Mouse (Mus musculus): ENCODE measurements around the gene Morn4. TPM values are rescaled to one million over a fixed set of nuclear protein-coding genes. Genes with fewer than 3 reads are reported as not detected.
A peak's percentile ranks its signal among the peaks of the same experiment; 100 is the strongest.

The Morn4 gene
- polyA plus RNA-seq, 1 experiment from 2014 or later: 49.0 TPM

DNA sequence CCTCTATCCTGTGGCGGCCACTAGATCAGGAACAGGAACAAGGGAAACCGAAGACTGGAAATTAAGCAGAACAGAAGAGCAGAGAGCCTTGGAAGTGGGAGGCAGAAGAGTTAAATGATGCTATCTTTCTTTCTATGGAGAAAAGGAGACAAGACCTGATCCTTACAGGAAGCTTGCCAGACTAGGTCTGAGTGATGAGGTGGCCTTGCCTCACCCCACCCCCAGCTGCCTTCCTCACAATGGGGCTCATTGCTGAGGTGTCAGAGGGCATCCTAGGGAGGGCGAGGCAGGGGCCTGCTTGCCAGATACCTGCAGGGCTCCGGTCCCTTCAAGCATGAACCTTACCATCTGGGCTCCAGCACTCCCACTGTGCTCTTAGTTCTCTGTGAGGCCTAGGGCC is 34.2 kb downstream of the Morn4 start, which contains the start of gene 4933411K16Rik:
Gene 4933411K16Rik (plus strand): TSS at position 301 of the 400 bp plus-strand sequence.
- WGBS: 77% methylated on average over 4 of the region's 4 CpGs
- Histone ChIP-seq H3K4me3 (no peak within 1 kb of the TSS), H3K9me3 (replicated peaks) (no peaks in the 10 kb centered on the region), H3K27me3 (ENCODE audit: low read depth, poor library complexity, severe bottlenecking) (no peaks in the 10 kb centered on the region), H3K27ac (no peak within 1 kb of the TSS), H3K36me3 (no peaks in the 10 kb centered on the region), H3K4me1 (peaks cover 9% of the 10 kb centered on the region; the same call in 1 of the 2 replicates)
- no peak for DNase-seq (ENCODE audit: low spot score)

DNA sequence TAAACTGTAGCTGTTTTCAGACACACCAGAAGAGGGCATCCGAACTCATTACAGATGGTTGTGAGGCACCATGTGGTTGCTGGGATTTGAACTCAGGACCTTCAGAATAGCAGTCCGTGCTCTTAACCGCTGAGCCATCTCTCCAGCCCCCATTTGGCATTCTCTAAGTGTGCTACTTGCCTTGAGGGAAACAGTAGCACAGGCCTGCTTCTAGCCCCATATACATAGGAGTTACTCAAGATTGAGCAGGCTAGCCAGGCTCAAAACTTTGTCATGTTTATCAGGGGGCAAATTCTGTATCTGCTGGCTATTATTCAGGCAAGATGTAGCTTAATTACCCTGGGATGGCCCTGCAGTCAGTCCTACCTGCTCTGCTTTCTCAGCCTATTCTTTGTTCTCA is 34.8 kb downstream of the Morn4 start:
- peaks cover 9% of the 10 kb centered on the region; the same call in 1 of the 2 replicates for H3K4me1 ChIP-seq
- peaks cover under 1% of the 10 kb centered on the region; the same call in 1 of the 2 replicates for H3K27me3 ChIP-seq (ENCODE audit: low read depth, poor library complexity, severe bottlenecking)
- 83% methylated on average over 3 of the region's 3 CpGs for WGBS
- DNase-seq (ENCODE audit: low spot score): no peak
- no peaks in the 10 kb centered on the region for H3K9me3 ChIP-seq (replicated peaks)
- no peak overlapping the region for H3K4me3 ChIP-seq
- H3K36me3 ChIP-seq: no peaks in the 10 kb centered on the region
- no peak overlapping the region for H3K27ac ChIP-seq

DNA sequence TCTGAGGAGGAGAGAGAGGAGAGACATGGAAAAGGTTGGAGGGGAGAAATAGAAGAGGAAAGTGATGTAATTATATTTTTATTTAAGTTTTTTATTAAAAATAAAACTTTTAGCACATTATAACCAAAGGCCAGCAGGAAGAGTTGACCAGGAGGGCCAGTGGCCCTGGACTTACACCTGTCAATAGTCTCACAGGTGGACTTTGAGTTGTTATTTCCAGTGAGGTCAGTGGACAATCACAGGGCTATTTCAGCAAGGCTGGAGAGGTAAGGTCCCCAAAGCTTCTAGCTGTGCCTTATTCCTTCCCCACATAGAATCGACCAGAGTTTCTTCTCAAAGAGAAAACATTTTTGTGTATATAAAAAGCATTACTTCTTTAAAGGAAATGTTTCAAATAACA is 35.9 kb downstream of the Morn4 start:
- H3K36me3 ChIP-seq: no peaks in the 10 kb centered on the region
- 89% methylated on average over 1 of the region's 1 CpGs for WGBS
- no peak overlapping the region for H3K27ac ChIP-seq
- H3K4me1 ChIP-seq: peaks cover 18% of the 10 kb centered on the region
- peaks cover 4% of the 10 kb centered on the region; the same call in 1 of the 2 replicates for H3K27me3 ChIP-seq (ENCODE audit: low read depth, poor library complexity, severe bottlenecking)
- no peak for DNase-seq (ENCODE audit: low spot score)
- no peaks in the 10 kb centered on the region for H3K9me3 ChIP-seq (replicated peaks)
- H3K4me3 ChIP-seq: no peak overlapping the region

DNA sequence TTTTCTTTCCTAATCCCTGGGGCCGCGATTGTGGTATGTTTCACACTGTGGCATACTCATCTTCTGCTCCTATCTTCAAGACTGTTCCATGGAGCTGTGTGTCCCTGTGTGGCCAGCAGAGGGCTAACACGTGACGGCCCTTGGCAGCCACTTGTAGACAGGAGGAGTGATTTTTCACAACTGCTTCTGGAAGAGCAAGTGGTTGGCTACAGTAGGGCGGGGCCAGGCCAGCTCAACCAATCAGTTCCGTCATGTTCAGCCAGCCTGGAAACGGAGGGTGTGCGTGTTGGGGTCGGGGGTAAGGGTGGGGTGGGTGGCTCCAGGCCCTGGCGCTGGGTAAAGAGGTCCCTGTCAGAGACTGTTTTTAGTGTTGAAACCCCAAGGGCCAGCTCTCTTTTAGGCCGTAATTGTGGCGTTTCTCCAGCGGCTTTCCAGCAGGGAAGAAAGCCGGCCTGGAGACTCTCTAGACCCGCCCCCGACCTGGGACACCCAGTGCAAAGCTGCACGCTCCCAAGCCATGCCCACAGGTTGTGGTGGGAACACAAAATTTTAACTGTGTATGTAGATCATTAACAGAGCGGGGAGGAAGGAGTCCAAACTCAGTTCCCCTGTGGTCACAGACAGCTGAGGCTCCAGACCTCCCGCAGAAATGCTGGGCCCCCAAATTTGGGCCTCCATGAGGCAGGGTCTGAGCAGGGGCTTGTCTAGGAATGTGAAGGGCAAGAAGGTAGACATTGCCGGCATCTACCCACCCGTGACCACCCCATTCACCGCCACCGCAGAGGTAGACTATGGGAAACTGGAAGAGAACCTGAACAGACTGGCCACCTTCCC is 40.7 kb downstream of the Morn4 start, which contains the start of gene Hoga1:
Gene Hoga1 (plus strand): TSS at position 342 of the 834 bp plus-strand sequence.
- Histone ChIP-seq H3K27me3 (ENCODE audit: low read depth, poor library complexity, severe bottlenecking) (peaks cover 14% of the 10 kb centered on the region), H3K9me3 (replicated peaks) (no peaks in the 10 kb centered on the region), H3K4me3 (peak within 1 kb of the TSS; percentile 49), H3K27ac (peak within 1 kb of the TSS; percentile 77), H3K36me3 (no peaks in the 10 kb centered on the region), H3K4me1 (peaks cover 10% of the 10 kb centered on the region)
- DNase-seq (ENCODE audit: low spot score): peak; percentile 84
- WGBS: 26% methylated on average over 23 of the region's 23 CpGs

DNA sequence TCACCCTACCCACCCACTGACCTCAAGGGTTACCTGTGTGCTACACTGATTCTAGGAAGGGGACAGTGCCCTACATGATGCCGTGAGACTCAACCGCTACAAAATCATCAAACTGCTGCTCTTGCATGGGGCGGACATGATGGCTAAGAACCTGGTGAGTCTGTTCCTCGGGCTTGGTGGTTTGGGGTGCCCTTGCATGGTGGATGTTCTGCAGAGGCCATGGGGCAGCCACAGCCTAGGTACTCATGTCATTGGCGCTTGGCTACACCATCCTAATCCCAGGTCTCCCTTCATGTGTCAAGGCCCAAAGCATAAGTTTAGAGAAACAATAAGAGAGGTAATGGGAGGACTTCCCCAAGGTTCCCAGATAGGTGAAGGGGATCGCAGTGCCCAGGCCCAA is 42.2 kb downstream of the Morn4 start:
- Histone ChIP-seq H3K27me3 (ENCODE audit: low read depth, poor library complexity, severe bottlenecking) (peaks cover 24% of the 10 kb centered on the region), H3K36me3 (no peaks in the 10 kb centered on the region), H3K4me1 (peaks cover 10% of the 10 kb centered on the region), H3K9me3 (replicated peaks) (no peaks in the 10 kb centered on the region), H3K27ac (no peak overlapping the region), H3K4me3 (no peak overlapping the region)
- 95% methylated on average over 6 of the region's 6 CpGs for WGBS
- no peak for DNase-seq (ENCODE audit: low spot score)

DNA sequence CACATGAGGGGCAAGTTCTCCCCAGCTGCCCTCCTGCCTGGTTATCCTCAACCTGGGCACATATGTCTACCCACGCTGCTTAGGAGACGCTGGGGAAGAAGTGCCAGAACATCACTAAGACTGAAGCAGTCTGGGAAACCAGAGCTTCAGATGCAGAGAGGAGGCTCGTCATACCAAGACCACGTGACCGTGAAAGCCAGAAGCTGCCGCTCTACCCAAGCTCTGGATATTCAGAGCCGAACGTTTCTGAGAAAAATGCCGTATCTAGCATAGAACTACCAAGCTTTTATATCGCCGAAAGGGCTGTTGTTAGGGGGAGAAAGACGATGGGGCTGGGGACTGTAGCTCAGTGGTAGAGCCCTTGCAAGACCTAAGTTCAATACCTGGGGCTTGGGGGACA is 47.8 kb downstream of the Morn4 start:
- peaks cover 9% of the 10 kb centered on the region for H3K36me3 ChIP-seq
- H3K4me3 ChIP-seq: no peak overlapping the region
- no peak overlapping the region for H3K27ac ChIP-seq
- no peak for DNase-seq (ENCODE audit: low spot score)
- whole genome bisulfite sequencing: 89% methylated on average over 12 of the region's 12 CpGs
- H3K4me1 ChIP-seq: peaks cover 25% of the 10 kb centered on the region
- H3K9me3 ChIP-seq (replicated peaks): no peaks in the 10 kb centered on the region
- peaks cover 24% of the 10 kb centered on the region for H3K27me3 ChIP-seq (ENCODE audit: low read depth, poor library complexity, severe bottlenecking)

DNA sequence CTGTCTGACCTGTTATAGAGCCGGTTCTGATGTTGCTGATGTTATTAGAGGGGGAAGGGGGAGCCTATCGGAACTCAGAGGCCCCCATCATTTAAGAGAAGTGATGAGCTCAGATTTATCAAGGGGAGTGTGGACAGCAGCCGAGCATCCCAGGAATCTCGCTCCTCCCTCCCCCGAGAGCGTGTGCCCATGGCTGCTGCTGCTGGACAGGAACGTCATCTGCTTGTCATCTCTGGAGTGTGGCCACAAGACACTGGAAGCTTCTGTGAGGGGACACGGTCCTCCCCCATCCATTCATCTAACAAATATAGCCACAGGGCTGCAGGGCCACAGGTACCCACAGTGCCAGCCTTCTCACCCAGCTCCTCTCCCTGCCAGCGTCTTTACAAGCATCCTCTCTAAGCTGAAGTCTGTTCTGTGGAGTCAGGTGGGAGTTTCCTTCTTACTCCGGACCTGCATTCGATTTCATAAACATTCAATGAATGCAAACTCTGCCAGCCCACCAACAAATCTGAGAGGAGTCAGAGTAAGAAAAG is 48.9 kb downstream of the Morn4 start:
- 80% methylated on average over 11 of the region's 11 CpGs for WGBS
- no peaks in the 10 kb centered on the region for H3K9me3 ChIP-seq (replicated peaks)
- H3K27me3 ChIP-seq (ENCODE audit: low read depth, poor library complexity, severe bottlenecking): peaks cover 24% of the 10 kb centered on the region
- H3K27ac ChIP-seq: no peak overlapping the region
- no peak overlapping the region for H3K4me3 ChIP-seq
- peaks cover 26% of the 10 kb centered on the region for H3K4me1 ChIP-seq
- H3K36me3 ChIP-seq: peaks cover 9% of the 10 kb centered on the region
- DNase-seq (ENCODE audit: low spot score): no peak

DNA sequence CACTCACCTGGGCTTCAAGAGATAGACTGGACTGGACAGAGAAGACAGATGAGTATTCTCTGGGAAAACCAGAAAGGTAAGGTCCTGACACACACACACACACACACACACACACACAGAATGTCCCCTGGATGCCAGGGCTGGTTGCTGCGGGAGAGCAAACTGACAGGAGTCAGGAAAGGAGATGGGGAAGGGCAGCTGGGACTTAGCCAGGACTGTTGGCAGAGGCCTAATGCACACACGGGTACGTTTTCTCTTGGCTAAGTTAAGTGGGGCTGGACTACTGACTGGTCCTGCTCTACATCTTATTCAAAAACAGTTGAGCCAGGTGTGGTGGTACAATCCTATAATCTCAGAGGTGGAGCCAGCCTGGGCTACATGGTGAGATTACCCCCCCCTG is 49.8 kb downstream of the Morn4 start:
- H3K4me3 ChIP-seq: no peak overlapping the region
- peaks cover 19% of the 10 kb centered on the region for H3K27me3 ChIP-seq (ENCODE audit: low read depth, poor library complexity, severe bottlenecking)
- no peak overlapping the region for H3K27ac ChIP-seq
- H3K36me3 ChIP-seq: peaks cover 9% of the 10 kb centered on the region
- H3K4me1 ChIP-seq: peaks cover 26% of the 10 kb centered on the region
- H3K9me3 ChIP-seq (replicated peaks): no peaks in the 10 kb centered on the region
- DNase-seq (ENCODE audit: low spot score): no peak
- WGBS: 81% methylated on average over 3 of the region's 3 CpGs

DNA sequence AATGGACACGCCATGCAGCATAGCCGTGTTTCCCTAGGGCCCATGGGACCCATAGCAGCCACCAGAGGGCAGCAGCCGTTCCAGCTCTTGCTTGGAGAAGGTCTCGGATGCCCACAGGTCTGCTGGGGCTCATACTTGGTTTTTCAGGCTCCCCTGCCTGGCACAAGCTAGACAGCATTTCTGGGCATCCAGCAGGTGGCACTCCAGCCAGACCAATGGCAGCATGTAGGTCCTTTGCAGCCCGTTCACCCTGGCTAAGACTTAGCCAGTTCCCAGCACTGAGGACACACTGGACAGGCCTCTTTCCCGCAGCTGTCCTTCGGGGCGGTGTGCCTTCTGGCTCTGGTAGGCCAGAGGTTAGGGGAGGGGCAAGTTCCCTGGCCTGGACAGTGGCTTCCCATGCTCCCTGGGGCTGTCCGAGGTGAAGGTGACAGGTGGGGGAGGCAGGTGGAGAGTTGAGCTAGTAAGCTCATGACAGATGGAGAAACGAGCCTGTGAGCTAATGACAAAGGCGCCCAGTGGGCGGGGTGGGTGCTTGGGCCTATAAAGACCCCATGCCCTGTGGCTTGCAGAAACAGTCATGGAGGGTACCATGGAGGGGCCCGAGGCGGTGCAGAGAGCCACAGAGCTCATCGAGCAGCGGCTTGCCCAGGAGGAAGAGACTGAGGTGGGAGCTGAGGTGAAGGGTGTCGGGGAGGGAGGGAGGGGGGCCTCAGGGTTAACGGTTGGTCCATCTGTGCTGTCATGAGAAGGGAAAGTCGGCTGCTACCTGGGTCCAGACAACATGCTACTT is 50.5 kb downstream of the Morn4 start, which contains the start of gene Ankrd2:
Gene Ankrd2 (plus strand): TSS at position 545 of the 793 bp plus-strand sequence.
- Histone ChIP-seq H3K4me1 (peaks cover 29% of the 10 kb centered on the region), H3K36me3 (peaks cover 9% of the 10 kb centered on the region), H3K27ac (peak within 1 kb of the TSS; percentile 71), H3K9me3 (replicated peaks) (no peaks in the 10 kb centered on the region), H3K27me3 (ENCODE audit: low read depth, poor library complexity, severe bottlenecking) (peaks cover 15% of the 10 kb centered on the region), H3K4me3 (no peak within 1 kb of the TSS)
- 68% methylated on average over 19 of the region's 19 CpGs for WGBS
- DNase-seq (ENCODE audit: low spot score): peak; percentile 83

DNA sequence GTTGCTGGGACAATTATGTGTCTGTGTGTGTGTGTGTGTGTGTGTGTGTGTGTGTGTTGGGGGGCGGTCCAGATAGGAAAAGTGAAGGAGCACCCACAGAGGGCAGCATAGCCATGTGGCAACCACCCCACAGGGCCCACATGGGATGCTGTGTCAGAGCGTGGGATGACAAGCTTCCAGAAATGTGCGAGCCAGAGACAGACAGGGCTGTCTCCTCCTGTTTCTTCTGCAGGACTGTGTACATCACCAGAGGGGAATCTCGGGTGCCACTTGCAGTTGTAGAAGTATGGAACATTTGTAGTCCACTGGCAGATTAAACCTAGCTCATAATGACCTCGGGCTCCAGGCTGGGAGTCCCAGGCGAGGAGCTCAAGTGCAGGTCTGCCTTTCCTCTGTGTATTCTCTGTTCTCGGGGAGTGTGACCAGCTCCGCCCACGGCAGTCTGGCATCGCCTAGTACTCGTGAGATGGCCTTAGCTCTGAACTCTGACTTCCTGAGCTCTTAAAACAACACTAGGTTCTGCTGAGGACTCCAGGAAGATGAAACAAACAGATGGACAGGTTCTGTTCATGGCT is 51.2 kb downstream of the Morn4 start:
- WGBS: 55% methylated on average over 11 of the region's 11 CpGs
- H3K27ac ChIP-seq: peak overlapping the region; percentile 71
- H3K4me1 ChIP-seq: peaks cover 30% of the 10 kb centered on the region

DNA sequence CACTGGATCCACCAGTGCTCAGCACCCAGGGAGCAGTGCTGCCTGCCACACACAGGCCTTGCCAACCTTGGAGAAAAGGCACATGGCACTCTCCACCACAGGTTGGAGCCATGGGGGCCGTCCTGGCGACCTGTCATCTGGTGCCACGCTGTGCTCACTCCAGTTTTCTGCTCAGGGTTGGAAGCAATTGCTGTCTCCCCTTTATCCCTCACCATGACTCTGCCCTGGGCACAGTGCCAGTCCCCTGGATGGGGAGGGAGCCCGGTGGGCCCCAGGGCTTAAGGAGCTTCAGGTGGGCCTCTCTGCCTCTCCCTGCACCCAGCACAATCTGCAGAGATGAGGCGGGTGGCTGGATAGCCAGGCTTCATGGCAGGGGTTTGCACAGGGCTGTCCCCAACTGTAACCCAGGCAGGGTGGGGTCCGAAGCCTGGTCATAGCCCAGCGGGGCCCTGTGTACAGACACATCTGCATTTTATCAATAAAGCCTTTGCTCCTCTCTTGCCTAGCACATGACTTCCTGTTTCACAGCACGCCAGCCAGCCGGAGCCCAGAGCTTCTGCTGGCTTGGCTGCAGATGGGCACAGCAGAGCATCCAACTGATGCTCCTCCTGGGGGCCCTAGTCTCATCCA is 51.9 kb downstream of the Morn4 start:
- Histone ChIP-seq H3K27ac (peak overlapping the region; percentile 71), H3K4me1 (peaks cover 30% of the 10 kb centered on the region), H3K4me3 (no peak overlapping the region), H3K36me3 (peaks cover 9% of the 10 kb centered on the region), H3K27me3 (ENCODE audit: low read depth, poor library complexity, severe bottlenecking) (0 out of 2 replicates have a peak, but pooled peaks cover 3% of the 10 kb centered on the region), H3K9me3 (replicated peaks) (no peaks in the 10 kb centered on the region)
- DNase-seq (ENCODE audit: low spot score): peak; percentile 48
- 64% methylated on average over 9 of the region's 9 CpGs for WGBS

More for the DNA sequence above, 51.2 kb downstream of the Morn4 start:
- Histone ChIP-seq H3K36me3 (peaks cover 9% of the 10 kb centered on the region), H3K27me3 (ENCODE audit: low read depth, poor library complexity, severe bottlenecking) (peaks cover 8% of the 10 kb centered on the region), H3K4me3 (no peak overlapping the region), H3K9me3 (replicated peaks) (no peaks in the 10 kb centered on the region)
- DNase-seq (ENCODE audit: low spot score): no peak

DNA sequence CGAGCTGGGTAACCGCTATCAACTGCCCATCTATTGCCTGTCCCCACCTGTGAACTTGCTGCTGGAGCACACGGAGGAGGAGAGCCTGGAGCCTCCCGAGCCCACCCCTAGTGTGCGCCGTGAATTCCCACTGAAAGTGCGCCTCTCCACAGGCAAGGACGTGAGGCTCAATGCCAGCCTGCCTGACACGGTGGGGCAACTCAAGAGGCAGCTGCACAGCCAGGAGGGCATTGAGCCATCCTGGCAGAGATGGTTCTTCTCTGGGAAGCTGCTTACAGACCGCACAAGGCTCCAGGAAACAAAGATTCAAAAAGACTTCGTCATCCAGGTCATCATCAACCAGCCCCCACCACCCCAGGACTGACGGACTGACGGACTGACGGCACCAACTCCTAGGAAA is 52.5 kb downstream of the Morn4 start:
- Histone ChIP-seq H3K9me3 (replicated peaks) (no peaks in the 10 kb centered on the region), H3K4me3 (no peak overlapping the region), H3K27me3 (ENCODE audit: low read depth, poor library complexity, severe bottlenecking) (0 out of 2 replicates have a peak, but pooled peaks cover 3% of the 10 kb centered on the region), H3K4me1 (peaks cover 30% of the 10 kb centered on the region), H3K36me3 (peaks cover 9% of the 10 kb centered on the region), H3K27ac (no peak overlapping the region)
- DNase-seq (ENCODE audit: low spot score): no peak
- WGBS: 86% methylated on average over 14 of the region's 14 CpGs

Data from limb, embryonic 10.5 days (tissue).